Mouse (Mus musculus): ENCODE data around the gene Mymk.

The Mymk gene

DNA sequence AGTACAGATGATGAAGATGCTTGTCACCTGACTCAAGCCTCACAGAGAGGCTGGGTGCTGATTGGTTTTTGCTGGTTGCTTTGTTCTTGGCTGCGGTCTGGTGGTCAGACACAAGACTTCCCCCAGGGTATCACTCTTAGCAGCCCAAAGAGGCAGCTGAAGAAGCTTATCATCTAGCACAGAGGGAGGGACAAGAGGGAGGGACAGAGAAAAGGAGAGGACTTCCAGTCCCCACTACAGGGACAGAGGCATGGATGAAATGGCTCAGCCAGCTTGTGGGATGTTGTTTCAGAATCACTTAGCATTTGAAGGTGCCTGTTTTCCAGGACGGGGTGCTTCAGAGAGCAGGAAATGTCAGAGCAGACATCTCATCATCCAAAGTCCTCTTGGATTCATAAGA, 6.3 kb upstream of the Mymk start:
- DNase-seq = no peak

DNA sequence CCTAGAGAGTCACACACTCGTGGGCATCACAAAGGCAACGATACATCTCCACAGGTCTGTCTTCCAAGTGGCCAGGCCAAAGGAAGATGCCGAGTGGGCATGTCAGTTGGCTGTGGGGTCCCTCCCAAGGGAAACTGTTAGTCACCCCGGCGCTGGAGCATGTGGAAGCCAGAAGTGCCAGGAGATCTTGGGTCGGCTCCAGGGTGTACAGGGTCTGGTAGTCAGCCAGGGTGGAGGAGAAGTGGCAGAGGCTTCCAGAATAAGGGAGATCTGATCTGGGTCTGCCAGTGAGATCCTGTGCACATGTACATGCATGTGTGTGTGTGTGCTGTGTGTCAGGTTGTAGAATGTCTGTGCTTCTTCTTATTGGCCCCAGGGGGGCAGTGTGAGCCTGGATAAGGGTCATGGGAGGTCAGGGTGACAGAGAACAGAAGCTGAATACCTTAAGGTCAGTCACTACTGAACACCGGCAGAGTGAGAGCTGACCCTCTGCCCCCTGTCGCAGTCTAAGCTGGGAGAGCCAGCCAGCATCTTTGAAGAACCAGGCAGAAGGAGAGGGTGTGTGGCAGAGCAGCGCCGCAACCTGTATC, 5.8 kb upstream of the Mymk start:
- no peak for DNase-seq

DNA sequence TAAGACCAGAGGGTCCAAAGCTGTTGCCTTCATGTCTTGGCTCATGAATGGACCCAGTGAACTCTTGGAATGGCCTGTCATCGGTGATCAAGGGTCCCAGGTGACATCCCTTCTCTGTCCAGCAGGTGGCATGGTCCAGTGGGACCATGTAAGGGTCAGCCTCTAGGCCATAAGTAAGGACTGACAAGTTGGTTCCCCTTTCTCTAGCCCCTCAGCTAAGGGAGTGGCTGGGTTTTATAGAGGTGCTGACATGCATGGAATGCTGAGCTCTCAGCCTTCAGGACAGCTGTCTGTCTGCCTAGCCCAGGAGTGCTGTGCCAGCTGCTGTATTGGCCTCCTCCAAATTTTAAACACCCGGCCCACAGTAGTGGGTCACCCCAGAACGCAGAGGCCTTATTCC, 3.5 kb upstream of the Mymk start:
- DNase-seq = peak; percentile 71

DNA sequence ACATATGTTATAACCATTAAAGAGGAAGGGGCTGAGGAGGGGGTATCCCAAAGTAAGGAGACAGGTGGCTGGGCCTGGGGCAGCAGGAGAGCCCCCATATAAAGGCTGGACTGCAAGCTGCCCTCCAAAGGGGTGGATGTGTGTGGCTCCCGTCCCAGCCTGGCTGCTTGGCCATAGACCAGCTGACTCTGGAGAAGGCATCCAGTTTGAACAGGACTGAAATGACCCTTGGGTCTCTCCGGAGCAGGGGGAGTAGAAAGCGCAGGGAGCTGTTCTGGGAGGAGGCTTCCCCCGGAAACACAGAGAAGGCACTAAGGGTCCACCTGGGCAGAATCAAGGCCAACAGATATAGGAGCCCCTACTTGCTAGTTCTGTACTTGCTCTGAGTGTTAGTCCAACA, 2.8 kb upstream of the Mymk start:
- DNase-seq = peak; percentile 77

DNA sequence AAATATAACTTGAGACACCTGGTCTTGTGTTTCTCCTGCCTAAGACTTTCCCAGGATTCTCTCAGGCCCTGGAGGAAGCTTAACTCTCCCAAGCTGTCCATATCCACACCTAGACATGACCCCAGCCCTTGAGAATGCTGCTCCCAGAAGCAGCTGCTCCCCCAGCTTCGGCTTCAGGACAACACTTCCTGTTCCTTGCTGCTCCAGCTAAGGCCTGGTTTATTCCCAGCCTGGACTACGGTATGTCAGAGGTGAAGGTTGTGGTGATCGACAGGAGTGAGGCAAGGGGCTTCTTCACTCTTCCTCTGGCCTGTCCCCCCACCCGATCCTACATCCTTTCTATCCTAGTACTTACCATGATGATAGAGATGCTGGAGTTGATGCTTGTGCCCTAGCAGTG, 1.4 kb upstream of the Mymk start:
- DNase-seq = no peak

DNA sequence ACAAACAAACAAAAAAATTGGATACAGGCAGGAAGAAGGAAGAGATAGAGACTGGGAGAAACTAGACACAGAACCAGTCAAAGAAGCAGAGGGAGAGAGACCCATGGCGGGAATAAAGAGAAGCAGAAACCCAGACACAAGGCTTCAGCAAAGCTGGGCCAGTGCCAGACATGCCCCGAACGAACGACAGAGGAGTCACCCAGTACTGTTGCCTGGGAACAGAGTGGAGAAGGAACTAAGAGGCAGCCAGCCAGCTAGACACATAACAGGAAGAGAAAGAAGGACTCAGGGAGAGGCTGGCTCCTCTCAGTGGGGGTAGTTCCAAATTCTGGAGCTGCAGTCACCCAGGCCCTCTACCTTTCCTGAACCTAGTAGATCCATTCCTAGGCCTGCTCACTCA, 842 bp downstream of the Mymk start:
- DNase-seq = peak; percentile 54

DNA sequence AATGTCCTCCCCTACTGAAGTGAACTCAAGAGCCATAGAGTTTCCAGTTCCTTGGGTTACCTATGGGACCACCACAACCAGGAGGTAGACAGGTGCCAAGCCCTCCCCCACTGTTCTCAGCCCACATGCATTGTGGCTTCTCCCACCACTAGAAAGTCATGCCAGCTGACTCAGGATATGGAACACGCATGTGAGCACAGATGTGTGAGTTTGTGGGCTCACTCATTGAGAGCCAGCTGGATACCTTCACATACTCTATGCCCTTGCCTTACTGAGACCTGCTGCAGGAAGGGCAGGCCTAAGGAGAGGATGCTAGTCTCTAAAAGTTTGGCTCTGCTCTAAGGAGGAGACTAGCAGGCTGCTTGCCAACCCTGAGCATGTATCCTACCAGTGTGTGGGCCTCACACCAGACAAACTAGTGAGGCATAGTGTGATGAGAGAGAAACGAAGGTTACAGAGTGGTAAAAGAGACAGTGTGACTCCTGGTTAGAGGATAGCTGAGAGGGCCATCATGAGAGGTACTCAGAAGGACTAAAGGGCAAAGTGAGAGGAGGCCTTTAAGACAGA, 1.6 kb downstream of the Mymk start:
- no peak for DNase-seq

DNA sequence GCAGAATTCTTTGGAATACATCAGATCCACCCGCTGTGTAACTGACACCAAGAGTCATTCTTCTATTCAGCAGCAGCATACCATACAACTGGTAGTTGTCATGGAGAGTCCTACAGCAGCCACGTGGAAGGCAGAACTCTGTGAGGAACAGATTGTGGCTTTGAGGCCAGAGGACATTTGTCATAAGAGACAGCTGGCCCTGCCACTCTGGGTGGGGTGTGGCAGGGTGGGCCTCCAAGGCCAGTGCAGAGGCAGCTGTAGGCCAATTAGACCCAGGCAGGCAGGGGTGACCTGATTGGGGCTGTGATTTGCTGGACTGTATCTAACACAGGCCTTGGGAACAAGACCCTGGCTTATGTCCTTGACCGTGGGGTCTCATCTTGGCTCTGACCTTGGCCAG, 2.3 kb downstream of the Mymk start:
- DNase-seq = no peak

DNA sequence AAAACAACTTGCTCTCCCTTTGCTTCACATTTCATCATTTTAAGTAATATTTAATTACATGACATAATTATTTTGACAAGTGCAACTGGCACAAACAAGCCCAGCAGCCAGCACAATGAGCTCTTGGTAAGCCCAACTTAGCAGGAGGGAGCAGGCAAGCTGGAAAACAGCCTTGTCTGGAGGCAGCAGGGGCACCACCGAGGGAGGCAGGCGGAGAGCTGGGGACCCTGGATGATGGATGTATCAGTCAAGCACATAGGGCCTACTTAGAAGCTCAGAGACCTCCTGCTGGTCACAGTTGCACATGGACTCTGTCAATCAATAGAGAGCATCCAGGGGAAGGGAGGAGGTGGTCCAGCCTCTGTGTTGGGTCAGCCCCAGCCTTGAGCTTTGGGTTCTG, 4.0 kb downstream of the Mymk start:
- no peak for DNase-seq

DNA sequence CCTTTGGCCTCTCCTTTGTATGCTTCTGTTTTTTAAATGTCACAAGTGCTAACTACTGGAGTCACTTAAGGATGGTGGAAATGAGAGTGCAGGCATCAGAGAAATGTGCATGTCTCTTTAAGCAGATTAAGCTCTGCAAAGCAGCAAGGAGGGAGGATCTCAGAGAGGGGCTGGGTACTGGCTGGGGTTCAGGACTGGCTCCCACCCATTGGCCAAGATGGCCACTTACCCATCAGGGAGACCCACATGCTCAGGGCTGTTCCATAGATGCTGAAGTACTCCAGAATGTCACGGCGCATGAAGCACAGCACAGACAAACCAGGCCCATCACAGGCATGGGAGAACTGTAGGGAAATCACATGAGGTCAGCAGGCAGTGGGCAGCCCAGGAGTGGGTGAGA, 4.9 kb downstream of the Mymk start:
- no peak for DNase-seq

DNA sequence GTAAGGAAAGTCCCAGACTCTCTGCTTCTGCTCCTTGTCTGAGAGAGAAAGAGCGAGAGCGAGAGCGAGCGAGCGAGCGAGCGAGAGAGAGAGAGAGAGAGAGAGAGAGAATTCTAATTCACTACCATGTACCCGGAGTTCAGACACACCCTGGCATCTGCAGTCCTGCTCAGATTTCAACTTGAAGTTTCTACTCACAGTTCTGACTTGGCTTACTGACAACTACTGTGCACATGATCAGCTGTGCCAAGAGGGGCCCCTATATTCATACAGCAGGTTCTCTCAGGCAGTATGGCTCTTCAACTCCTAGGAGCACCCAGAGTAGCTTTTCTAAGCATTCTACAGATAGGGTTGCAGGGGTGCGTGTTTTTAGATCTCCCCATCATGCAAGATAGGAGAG, 12.8 kb downstream of the Mymk start:
- no peak for DNase-seq

DNA sequence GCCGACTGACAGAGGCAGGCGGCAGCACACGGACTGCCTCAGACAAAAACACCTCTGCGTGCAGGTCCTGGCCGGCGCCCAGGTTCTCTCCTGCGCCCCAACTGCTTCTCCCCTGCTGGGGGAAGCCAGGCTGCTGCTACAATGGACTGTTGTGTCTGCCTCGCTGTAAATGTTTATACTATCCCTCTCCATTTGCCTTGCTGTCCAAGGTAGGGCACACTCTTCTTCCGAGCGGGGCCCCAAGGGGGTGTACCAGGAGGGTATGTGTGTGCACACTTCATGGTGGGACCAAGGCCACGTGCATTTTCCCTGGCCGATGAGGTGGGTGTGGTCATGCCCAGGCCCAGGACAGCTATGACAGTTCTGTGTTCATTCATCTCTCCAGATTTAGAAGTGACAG, 13.2 kb downstream of the Mymk start:
- DNase-seq = no peak

DNA sequence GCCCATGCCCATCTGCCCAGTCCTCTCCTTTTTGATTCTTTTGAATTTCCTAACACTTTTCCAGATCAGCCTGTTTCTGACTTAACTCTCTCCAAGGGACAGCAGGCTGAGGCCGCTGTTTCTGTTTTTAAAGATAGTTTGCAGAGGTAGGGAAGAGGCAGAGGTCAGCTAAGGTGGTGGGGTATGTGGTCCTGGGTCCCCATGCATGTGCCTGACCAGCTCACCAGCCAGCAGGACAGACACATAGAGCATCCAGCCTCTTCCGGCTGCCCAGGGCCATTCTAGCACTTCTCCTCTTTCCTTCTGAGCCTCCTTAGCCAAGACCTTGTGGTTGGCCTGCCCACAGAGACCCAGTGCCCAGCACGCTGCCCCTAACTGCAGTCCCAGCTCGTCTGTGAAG, 13.7 kb downstream of the Mymk start:
- DNase-seq = no peak

DNA sequence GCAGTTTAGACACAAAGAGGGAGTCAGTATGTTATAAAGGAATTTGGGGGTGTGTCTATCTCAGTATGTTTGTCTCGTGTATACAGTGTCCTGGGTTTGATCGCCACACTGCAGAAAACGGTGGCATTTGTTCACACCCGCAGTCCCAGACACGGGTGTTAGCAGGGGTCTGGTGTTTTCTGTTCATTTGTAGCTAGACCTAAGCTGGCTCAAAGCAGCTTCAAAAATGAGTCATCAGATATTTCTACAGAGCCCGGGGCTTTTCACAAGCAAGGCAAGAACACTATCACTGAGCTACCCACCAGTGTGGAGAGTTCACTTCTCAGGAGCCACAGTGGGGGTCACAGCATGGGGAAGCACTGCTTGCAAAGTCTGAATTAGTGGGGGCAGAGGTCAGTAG, 22.6 kb downstream of the Mymk start:
- no peak for DNase-seq

DNA sequence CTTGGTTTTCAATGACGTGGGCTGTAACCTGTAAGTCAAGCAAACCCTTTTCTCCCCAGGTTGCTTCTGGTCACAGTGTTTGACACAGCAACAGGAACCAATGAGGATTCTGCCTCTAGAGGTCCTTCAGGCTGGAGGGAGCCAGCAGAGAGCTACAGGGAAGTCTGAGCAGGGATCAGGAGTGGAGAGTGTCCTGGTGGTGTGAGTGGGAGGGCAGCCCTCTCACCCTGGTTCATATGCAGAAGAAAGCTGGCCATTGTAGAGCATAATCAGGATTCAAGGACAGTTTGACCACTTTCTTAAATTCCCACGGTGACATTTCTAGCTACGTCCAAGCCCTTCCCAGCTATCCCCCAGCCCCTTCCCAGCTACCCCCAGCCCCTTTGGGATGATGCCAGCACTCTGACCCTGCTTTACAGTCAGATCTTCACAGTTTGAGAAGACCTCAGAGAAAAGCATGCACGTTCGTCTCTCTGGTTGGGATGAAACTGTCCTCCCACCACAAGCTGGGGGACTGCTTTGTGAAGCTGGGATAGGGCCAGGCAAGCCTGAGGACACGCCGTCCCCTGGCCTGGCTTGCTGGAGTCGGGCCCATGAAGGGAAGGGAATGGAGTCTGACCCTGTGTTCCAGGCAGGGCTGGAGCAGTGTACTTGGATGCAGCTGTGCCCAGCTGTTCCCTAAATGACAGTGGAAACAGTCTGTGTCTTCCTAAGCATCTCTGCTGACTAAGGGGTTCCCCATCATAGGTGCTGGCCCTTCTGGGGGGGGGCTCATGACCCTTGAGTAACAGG, 25.8 kb downstream of the Mymk start:
- peak; percentile 60 for DNase-seq

DNA sequence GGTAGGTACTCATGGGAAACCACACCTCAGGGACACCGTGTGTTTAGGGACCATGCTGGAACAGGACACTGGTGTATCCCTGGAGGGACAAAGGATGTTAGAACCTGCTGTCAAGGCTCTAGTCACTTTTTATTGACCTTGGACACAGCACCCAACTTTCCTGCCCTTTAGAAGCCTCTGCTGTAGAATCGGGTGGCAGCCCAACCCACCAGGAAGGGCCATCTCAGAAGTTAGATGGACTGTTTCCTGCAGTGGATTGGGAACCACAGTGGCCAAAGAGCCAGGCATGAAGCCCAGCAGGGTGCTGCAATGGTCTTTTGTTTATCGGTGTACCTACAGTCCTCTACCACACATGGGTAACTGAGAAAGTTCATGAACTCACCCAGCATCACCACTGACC, 27.3 kb downstream of the Mymk start:
- DNase-seq = no peak

DNA sequence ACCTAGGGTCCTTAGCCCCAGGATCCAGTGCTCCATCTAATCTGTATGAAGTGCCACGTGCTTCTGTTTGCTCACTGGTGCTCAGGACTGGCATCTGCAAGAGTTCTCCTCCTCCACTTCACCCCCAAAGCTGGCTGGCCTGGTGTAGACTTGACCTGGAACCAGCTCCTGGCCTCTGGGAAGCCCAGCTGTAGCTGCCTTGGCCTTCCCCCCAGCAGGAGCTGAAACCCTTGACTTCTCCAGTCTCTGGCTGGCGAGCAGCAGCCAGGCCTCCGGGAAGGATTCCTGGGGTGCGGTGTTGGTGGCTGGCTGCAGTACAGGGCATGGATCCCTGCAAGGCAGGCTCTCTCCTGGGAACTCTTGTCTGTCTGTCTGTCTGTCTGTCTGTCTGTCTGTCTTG, 27.8 kb downstream of the Mymk start:
- DNase-seq = no peak

DNA sequence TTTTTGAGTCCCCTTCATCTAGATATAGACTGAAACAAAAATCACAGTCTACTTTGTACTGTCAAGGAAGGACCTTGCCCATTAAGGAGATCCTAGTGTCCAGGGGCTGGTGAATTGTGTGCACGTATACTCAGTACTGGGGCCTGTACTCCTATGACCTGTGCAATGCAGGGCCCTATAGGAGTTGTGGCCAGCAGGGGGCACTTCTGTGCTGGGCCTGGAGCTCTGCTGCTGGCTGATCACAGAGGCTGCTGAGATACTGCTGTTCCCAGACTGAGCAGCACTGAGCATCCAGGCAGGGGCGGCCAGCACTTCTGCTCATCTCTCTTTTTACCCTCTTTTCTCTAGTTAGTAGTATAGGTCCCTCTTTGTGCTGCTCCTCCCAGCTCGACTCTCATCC, 28.5 kb downstream of the Mymk start:
- DNase-seq = peak; percentile 88

DNA sequence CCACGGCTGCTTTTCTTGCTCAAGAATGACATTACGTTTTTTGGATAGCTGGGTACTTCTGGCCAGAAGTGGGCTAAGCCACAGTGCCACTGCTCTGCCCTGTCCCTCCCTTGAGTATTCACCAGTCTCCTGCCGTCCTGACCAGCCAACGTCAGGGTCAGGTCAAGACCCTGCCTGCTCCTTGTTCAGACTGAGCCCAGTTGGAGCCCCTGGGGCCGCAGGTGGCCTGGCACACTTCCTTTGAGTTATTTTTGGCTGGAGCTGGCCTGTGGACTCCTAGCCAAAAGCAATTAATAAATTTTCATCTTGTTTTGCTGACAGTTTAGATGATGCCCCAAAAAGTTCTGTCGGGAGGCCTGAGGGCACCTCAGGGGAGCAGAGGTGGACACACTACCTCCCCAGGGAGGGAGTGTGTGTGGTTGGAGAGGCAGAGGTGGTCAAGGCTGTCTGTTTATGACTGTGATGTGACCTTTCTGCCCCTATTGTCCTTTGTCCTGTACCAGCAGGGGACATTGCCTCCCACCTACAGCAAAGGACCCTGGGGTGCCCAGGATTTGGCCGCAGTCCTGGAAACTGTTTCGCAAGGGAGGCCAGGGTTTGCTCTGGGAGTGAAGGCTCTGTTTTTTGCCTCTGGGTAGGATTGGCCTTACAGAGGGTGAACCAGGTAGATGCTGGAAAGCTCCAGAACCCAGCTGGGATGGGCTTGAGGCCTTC, 29.7 kb downstream of the Mymk start:
- peak; percentile 82 for DNase-seq

DNA sequence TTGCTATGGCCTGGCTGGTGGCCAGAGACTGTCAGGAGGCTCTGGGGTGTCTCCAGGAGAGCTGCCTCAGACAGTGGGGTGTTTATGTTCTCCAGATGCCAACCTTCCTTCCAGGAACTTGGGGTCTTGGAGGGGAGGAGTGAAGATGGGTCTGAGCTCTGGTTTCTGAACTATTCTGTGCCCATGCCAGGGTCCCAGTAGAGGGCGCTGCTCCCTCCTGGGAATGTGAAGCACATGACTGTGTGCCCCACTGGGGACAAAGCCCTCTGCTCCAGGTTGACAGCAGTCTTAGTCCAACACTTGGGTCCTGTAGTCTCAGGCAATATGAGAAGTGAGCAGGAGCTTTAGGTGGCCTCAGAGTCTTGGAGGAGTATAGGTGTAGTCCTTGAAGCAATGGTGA, 32.7 kb downstream of the Mymk start:
- peak; percentile 65 for DNase-seq

DNA sequence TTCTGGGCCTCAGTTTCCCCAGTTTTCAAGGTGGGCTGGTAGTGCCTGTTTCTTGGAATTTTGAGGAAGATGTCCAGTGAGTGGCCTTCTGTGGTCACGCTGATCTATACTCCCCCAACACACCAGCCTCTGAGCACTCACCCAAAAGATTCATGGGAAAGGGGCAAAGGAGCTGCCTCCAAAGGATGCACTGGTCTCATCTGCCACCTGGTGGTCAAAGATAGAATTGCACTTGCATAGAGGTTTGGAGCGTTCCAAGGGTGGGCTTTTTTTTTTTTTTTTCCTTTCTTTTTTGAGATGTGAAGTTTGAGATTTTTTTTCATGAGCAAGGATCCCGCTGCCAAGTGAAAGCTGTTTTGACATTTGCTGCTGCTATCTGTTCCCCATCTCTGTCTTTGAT, 33.4 kb downstream of the Mymk start:
- DNase-seq = peak; percentile 67

DNA sequence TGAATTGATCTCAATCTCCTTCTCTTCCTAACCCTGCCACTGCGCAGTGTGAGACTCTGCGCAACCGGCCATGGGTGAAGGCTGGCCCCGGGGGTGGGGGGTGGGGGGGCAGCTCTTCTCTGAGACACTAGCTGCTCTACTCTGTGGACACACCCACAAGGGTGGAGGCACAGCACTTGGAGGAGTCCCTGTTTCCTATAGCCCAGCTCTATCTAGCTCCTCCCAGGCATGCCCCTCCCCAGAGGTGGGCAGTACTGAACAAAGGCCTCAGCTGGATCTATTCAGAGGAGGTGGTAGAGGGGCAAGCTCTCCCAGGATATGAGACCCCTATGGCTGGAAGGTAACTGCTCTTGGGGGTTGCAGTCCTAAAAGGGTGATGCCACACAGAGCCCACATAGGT, 35.0 kb downstream of the Mymk start:
- no peak for DNase-seq

DNA sequence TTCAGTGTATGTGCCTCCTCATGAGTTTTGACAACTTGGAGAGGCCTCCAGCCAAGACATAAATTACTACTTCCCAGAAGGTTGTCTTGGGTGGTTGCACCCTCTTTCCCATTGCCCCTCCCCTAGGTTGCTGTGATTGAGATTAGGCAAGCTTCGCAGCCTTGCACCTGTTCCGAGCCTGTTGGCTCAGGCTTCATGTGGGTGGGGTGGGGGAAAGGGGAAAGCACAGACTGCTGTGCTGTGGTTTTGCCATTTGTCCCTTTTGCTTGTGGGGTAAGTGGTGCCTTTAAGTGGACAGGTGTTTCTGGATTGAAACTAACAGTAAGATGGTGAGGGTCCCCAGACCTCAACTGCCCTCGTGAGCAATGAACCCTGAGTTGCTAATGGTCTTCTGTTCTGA, 36.0 kb downstream of the Mymk start:
- DNase-seq = no peak

DNA sequence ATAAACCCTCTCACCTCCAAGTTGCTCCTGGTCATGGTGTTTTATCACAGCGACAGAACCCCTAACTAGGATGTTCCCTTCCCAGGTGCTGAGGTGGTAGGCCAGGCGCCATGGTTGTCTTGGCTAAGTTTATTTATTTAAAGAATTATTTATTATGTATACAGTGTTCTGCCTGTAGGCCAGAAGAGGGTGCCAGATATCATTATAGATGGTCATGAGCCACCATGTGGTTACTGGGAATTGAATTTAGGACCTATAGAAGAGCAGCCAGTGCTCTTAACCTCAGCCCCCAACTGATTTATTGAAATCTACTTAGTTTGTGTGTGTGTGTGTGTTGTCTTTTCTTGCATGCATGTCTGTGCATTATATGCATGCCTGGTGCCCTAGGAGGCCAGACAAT, 39.6 kb downstream of the Mymk start:
- no peak for DNase-seq

Data from kidney, adult 18-20 months (tissue).